Mouse (Mus musculus) C2C12 (cell line): ENCODE data around the gene Tmem243. TPM values are rescaled to one million over a fixed set of nuclear protein-coding genes. Genes with fewer than 3 reads are reported as not detected.

Source experiments
- H3K27me3 ChIP-seq: one replicate; pipeline ENCODE4 v1.6.1; 2011; ENCODE audit not compliant: control insufficient read depth, insufficient read depth, insufficient read length
- H3K36me3 ChIP-seq: one replicate; pipeline ENCODE4 v1.6.1; 2011; ENCODE audit not compliant: control insufficient read depth, insufficient read depth
- H3K4me3 ChIP-seq: one replicate; pipeline ENCODE4 v1.5.1; 2011; ENCODE audit warnings: mild to moderate bottlenecking, control low read depth; ENCODE audit not compliant: poor library complexity, insufficient read depth, severe bottlenecking
- H3K79me2 ChIP-seq: one replicate; pipeline ENCODE4 v1.6.1; 2011; ENCODE audit not compliant: control insufficient read depth, insufficient read depth
- H3K79me3 ChIP-seq: one replicate; pipeline ENCODE4 v1.6.1; 2011; ENCODE audit warnings: low read depth, control low read depth
- H3ac ChIP-seq: one replicate; pipeline ENCODE3; 2011; ENCODE audit warnings: low read depth; ENCODE audit not compliant: control insufficient read depth, insufficient read length
- CEBPB ChIP-seq: IDR thresholded peaks from one replicate; pipeline ENCODE4 v1.6.1; 2011; ENCODE audit warnings: low read depth, mild to moderate bottlenecking, control low read depth, moderate library complexity
- CTCF ChIP-seq: IDR thresholded peaks from one replicate; pipeline ENCODE4 v1.5.1; 2011; ENCODE audit not compliant: control insufficient read depth, insufficient read depth, insufficient read length
- FOSL1 ChIP-seq: IDR thresholded peaks from one replicate; pipeline ENCODE4 v1.8.0; 2011; ENCODE audit warnings: mild to moderate bottlenecking, low read length; ENCODE audit not compliant: poor library complexity, insufficient read depth, severe bottlenecking
- MAX ChIP-seq: IDR thresholded peaks from one replicate; pipeline ENCODE4 v1.6.1; 2011; ENCODE audit warnings: mild to moderate bottlenecking, control low read depth
- MYOD1 ChIP-seq: IDR thresholded peaks from one replicate; pipeline ENCODE4 v1.6.1; 2011; ENCODE audit warnings: low read depth; ENCODE audit not compliant: control insufficient read depth, insufficient read length
- MYOG ChIP-seq: IDR thresholded peaks from one replicate; pipeline ENCODE4 v1.6.1; 2011; ENCODE audit not compliant: control insufficient read depth, insufficient read length; ENCODE audit errors: extremely low read depth
- USF1 ChIP-seq: IDR thresholded peaks from one replicate; pipeline ENCODE4 v1.6.1; 2011; ENCODE audit warnings: low read depth, mild to moderate bottlenecking, control low read depth, moderate library complexity
- polyA plus RNA-seq: library from polyadenylated mRNA; unstranded; fragments of >200 nt; fragmentation: generic; extraction: Trizol; gene quantifications from one replicate; pipeline ENCODE4 v1.2.1, GENCODE M21; 2012; ENCODE audit warnings: missing spikeins

Gene Tmem243
- polyA plus RNA-seq, 1 experiment = 5.5 TPM

- TF ChIP-seq MYOD1 (no peak), MAX (no peak), FOSL1 (no peak), CEBPB (no peak), USF1 (no peak), MYOG (no peak), CTCF (no peak)
- H3ac ChIP-seq = no peak overlapping the region
- no peaks in the 10 kb centered on the region for H3K36me3 ChIP-seq
- H3K4me3 ChIP-seq = no peak overlapping the region
- no peaks in the 10 kb centered on the region for H3K27me3 ChIP-seq
- H3K79me2 ChIP-seq = no peaks in the 10 kb centered on the region
- no peaks in the 10 kb centered on the region for H3K79me3 ChIP-seq
Observed at GRCm38 (mm10) chr5:9111285-9111684, 10.8 kb downstream of the Tmem243 start.

GRCm38 (mm10) chr5:9111759-9112158 lies 11.3 kb downstream of the Tmem243 start:
- Histone ChIP-seq H3ac (no peak overlapping the region), H3K36me3 (peaks cover 4% of the 10 kb centered on the region), H3K79me3 (no peaks in the 10 kb centered on the region), H3K79me2 (no peaks in the 10 kb centered on the region), H3K27me3 (no peaks in the 10 kb centered on the region), H3K4me3 (no peak overlapping the region)
- no peak for TF ChIP-seq FOSL1
- peak; percentile 36 for TF ChIP-seq CTCF

GRCm38 (mm10) chr5:9114162-9114561 lies 13.7 kb downstream of the Tmem243 start:
- no peak overlapping the region for H3ac ChIP-seq
- TF ChIP-seq CTCF = no peak
- TF ChIP-seq MAX = no peak
- no peak for TF ChIP-seq CEBPB
- TF ChIP-seq MYOG = no peak
- TF ChIP-seq MYOD1 = no peak
- no peak for TF ChIP-seq FOSL1
- TF ChIP-seq USF1 = no peak
- peaks cover 26% of the 10 kb centered on the region for H3K36me3 ChIP-seq
- H3K79me2 ChIP-seq = no peaks in the 10 kb centered on the region
- H3K4me3 ChIP-seq = no peak overlapping the region
- H3K79me3 ChIP-seq = no peaks in the 10 kb centered on the region
- H3K27me3 ChIP-seq = no peaks in the 10 kb centered on the region

GRCm38 (mm10) chr5:9124134-9124533 lies 23.7 kb downstream of the Tmem243 start:
- no peak overlapping the region for H3ac ChIP-seq
- H3K27me3 ChIP-seq = no peaks in the 10 kb centered on the region
- H3K79me3 ChIP-seq = no peaks in the 10 kb centered on the region
- no peaks in the 10 kb centered on the region for H3K79me2 ChIP-seq
- H3K36me3 ChIP-seq = peaks cover 87% of the 10 kb centered on the region
- TF ChIP-seq MYOD1 = no peak
- TF ChIP-seq CEBPB = no peak
- TF ChIP-seq MYOG = no peak
- no peak for TF ChIP-seq CTCF
- TF ChIP-seq MAX = no peak
- TF ChIP-seq USF1 = no peak
- TF ChIP-seq FOSL1 = no peak
- H3K4me3 ChIP-seq = no peak overlapping the region

- no peaks in the 10 kb centered on the region for H3K27me3 ChIP-seq
- H3K79me2 ChIP-seq = no peaks in the 10 kb centered on the region
- no peak overlapping the region for H3K4me3 ChIP-seq
- TF ChIP-seq CTCF (no peak), MYOD1 (no peak), FOSL1 (no peak), MYOG (no peak), MAX (no peak), CEBPB (no peak), USF1 (no peak)
- H3K36me3 ChIP-seq = peaks cover 65% of the 10 kb centered on the region
- H3ac ChIP-seq = no peak overlapping the region
- H3K79me3 ChIP-seq = no peaks in the 10 kb centered on the region
Observed at GRCm38 (mm10) chr5:9128566-9128965, 28.1 kb downstream of the Tmem243 start.

- Histone ChIP-seq H3K79me2 (no peaks in the 10 kb centered on the region), H3K4me3 (no peak overlapping the region), H3K79me3 (no peaks in the 10 kb centered on the region), H3K27me3 (no peaks in the 10 kb centered on the region), H3ac (no peak overlapping the region), H3K36me3 (peaks cover 51% of the 10 kb centered on the region)
- TF ChIP-seq MYOG (no peak), MYOD1 (no peak), USF1 (no peak), CEBPB (no peak), FOSL1 (no peak), MAX (no peak), CTCF (no peak)
Observed at GRCm38 (mm10) chr5:9131786-9132185, 31.3 kb downstream of the Tmem243 start.

GRCm38 (mm10) chr5:9135588-9135987 lies 35.1 kb downstream of the Tmem243 start:
- Histone ChIP-seq H3ac (no peak overlapping the region), H3K79me3 (peaks cover 1% of the 10 kb centered on the region), H3K4me3 (no peak overlapping the region), H3K79me2 (no peaks in the 10 kb centered on the region), H3K27me3 (no peaks in the 10 kb centered on the region), H3K36me3 (peaks cover 45% of the 10 kb centered on the region)
- TF ChIP-seq USF1 = no peak
- no peak for TF ChIP-seq CTCF
- no peak for TF ChIP-seq MYOD1
- TF ChIP-seq FOSL1 = no peak
- no peak for TF ChIP-seq CEBPB
- no peak for TF ChIP-seq MYOG
- no peak for TF ChIP-seq MAX
